Mouse (Mus musculus) gastrocnemius, postnatal 36 days (tissue): ENCODE measurements around the gene Itgb4. TPM values are rescaled to one million over a fixed set of nuclear protein-coding genes. Genes with fewer than 3 reads are reported as not detected.
"Not testable (repeated sequence)": the region's sequence is repeated elsewhere in the genome, so short reads cannot be mapped to it uniquely, and the experiment has no call there.

Source experiments
- DNase-seq, 2 experiments: peaks; one replicate each; pipeline ENCODE4 v3.0.0; 2022
- intact Hi-C: fragments of 180-260 bp; cut with DNase I; formaldehyde crosslinking; loops from one replicate; pipeline ENCODE4 v1.15.1; 2025
- total RNA-seq, 2 experiments: library from RNA; stranded (reverse); gene quantifications; 2 replicates each; pipeline ENCODE4 v1.2.3; 2021

The Itgb4 gene
- total RNA-seq, 2 experiments from 2014 or later: 1.9 to 3.3 TPM

DNA sequence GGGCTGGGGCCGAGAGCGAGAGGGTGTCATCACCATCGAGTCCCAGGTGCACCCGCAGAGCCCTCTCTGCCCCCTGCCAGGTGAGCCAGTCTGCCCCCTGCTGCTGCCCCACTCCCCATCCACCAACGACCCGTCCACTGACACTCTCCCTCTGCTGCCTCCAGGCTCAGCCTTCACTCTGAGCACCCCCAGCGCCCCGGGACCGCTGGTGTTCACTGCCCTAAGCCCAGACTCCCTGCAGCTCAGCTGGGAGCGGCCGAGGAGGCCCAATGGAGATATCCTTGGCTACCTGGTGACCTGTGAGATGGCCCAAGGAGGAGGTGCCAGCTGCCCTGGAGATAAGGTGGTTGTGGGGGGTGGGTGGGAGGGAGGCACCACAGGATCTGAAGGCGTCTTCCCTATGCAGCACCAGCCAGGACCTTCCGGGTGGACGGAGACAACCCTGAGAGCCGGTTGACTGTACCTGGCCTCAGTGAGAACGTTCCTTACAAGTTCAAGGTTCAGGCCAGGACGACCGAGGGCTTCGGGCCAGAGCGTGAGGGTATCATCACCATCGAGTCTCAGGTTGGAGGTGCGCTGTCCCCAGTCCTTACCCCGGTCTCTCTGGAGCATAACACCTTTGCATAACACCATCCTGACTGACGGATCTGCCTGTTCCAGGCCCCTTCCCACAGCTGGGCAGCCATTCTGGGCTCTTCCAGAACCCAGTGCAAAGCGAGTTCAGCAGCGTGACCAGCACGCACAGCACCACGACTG lies 32.8 kb downstream of the Itgb4 start:
- DNase-seq: no peak
- intact Hi-C loops: no loop called here

- DNase-seq: no peak
- intact Hi-C loops: no loop called here
These were observed 33.9 kb downstream of the Itgb4 start for GRCm38 (mm10) chr11:116008411-116008810.

GRCm38 (mm10) chr11:116008832-116009375 lies 34.4 kb downstream of the Itgb4 start:
- intact Hi-C loops: no loop called here
- DNase-seq: no peak

GRCm38 (mm10) chr11:116009661-116010060 lies 35.2 kb downstream of the Itgb4 start:
- no peak for DNase-seq
- intact Hi-C loops: no loop called here

- intact Hi-C loops: no loop called here
These were observed 35.6 kb downstream of the Itgb4 start for GRCm38 (mm10) chr11:116010146-116010545.

DNA sequence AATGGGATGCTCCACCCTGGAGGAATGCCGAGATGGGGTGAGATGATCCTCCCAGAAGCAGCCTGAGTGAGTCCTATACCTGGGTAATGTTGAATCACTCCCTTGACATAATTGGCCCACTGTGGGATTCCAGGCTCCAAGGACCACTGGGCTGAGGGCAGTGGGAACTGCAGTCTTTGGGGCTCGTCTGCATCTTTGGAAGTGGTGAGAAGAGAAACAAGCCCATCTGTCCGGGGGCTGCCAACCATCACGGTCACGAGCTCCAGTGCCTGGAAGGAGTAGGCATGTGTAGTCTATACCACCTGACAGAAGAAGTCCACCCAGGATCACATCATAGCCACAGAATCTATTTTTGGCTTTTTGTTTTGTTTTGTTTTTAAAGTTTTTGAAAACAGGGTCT lies 36.4 kb downstream of the Itgb4 start:
- intact Hi-C loops: no loop called here

More at GRCm38 (mm10) chr11:116010146-116010545, 35.6 kb downstream of the Itgb4 start:
- DNase-seq: no peak

DNA sequence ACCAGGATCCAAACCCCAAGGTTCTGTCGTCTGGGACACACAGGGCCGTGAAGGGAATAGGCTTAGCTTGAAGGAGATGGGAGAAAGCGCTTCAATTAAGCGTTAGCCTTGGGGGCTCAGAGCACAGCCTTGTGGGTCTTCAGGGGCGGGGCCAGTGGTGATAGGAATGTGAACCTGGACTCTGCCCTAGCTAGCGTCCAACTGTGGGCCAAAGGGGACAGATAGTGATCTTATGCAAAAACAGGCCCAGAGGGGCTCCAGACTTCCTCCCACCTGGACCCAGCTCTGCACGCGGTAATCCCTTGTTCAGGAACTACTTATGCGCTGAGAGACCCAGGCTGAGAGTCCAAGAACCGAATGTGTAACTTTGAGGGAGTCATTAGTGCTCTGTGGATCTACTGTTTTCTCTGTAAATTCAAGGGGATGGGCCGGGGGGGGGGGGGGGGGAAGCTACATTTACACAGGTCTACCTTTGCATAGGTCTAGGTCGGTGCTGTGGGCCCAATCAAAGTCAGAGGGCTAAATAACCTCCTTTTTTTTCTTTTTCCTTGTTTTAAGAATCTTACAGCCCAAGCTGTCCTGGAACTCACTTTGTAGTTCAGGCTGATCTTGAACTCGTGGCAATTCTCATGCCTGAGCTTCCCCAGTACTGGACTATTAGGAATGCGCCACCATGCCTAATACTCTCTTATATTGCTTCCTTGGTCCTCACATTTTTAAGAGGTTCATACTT lies 37.2 kb downstream of the Itgb4 start:
- DNase-seq: no peak
- intact Hi-C loops: no loop called here

More for the DNA sequence above, 36.4 kb downstream of the Itgb4 start:
- no peak for DNase-seq

GRCm38 (mm10) chr11:116012262-116012947 lies 37.9 kb downstream of the Itgb4 start, which contains the start of gene Galk1:
Gene Galk1, minus strand, starts transcription at chr11:116012719.
- DNase-seq: peak; percentile 81 to 85
- intact Hi-C loops: no loop called here

- intact Hi-C loops: no loop called here
- no peak for DNase-seq
These were observed 40.3 kb downstream of the Itgb4 start for GRCm38 (mm10) chr11:116014821-116015220.

GRCm38 (mm10) chr11:116018106-116018505 lies 43.6 kb downstream of the Itgb4 start:
- intact Hi-C loops: no loop called here

DNA sequence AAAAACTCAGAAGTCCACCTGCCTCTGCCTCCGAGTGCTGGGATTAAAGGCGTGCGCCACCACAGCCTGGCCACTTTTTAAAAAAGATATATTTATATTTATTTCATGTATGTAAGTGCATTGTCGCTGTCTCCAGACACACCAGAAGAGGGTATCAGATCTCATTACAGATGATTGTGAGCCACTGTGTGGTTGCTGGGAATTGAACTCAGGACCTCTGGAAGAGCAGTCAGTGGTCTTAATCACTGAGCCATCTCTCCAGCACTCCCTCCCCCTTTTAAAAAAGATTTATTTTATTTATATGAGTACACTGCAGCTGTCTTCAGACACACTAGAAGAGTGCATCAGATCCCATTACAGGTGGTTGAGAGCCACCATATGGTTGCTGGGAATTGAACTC lies 44.4 kb downstream of the Itgb4 start:
- DNase-seq, intact Hi-C loops: not testable (repeated sequence)

More at GRCm38 (mm10) chr11:116018106-116018505, 43.6 kb downstream of the Itgb4 start:
- peak in 1 of 2 experiments; percentile 31 for DNase-seq

- no peak for DNase-seq
- intact Hi-C loops: no loop called here
These were observed 44.9 kb downstream of the Itgb4 start for GRCm38 (mm10) chr11:116019360-116019791.

GRCm38 (mm10) chr11:116019976-116020411 lies 45.5 kb downstream of the Itgb4 start:
- DNase-seq: no peak
- intact Hi-C loops: no loop called here

- intact Hi-C loops: no loop called here
- no peak for DNase-seq
These were observed 46.0 kb downstream of the Itgb4 start for GRCm38 (mm10) chr11:116020519-116020922.

DNA sequence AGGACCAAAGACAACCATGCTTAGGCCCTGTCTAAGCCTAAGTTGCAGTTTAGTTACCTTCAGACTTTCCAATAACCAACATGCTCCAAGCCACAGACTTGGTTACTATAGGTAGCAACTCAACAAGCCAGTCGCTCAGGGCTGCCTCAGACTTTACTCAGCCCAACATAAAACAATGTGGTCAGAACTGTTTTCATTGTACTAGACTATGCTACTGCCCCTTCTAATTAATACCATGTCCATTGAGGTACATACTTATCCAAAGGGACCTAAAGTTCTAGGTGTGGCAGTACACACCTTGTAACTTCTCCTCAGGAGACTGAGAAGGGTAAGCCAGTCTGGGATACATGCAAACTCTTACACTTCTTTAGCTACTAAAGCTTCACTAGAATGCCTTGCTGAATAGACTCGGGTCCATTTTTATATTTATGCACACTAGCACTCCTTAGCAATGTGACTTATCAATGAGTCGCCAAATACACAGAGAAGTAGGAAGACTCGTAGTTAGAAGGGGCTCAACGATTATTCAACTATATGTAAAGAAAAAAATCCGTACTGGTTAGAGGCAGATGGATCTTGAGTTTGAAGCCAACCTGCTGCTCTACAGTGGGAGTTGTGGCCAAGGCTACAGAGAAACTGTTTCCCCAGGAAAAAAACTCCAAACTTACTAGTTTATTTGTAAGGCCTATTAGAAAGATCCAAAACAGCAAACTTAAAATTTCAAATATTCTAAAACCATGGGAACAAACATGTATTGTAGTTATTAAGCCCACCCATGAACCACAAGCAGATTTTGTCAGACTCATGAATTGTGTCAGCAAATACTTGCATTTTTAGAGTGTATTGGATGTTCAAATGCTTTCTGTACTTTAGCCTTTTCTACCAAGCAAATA lies 47.1 kb downstream of the Itgb4 start:
- DNase-seq: no peak
- intact Hi-C loops: no loop called here

- intact Hi-C loops: no loop called here
These were observed 47.8 kb downstream of the Itgb4 start for GRCm38 (mm10) chr11:116022256-116022780.

DNA sequence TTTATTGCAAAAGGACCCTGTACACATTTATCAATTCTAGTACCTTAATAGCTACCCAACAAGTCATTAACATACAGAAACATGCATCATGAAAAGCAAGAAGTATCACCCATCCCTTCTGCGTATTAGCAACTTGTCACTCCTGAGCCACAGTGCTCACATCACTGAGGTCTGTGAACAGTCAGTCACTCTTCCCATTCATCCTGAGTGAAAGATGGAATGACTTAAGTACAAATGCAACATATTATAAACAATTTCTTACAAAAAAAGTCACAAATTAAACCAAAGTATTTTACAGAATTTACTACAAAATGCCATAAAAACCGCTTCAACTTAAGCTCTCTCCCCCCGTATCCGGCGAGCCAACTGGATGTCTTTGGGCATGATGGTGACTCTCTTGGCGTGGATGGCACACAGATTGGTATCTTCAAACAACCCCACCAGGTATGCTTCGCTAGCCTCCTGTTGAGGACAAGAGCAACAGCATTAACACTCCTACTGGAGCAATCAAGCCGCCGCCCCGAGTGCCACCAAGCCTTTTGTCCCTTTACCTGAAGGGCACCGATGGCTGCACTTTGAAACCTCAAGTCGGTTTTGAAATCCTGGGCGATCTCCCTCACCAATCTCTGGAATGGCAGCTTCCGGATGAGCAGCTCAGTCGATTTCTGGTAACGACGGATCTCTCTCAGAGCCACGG lies 48.7 kb downstream of the Itgb4 start:
- DNase-seq, intact Hi-C loops: not testable (repeated sequence)

More at GRCm38 (mm10) chr11:116022256-116022780, 47.8 kb downstream of the Itgb4 start:
- DNase-seq: no peak

GRCm38 (mm10) chr11:116023771-116024355 lies 49.4 kb downstream of the Itgb4 start:
- DNase-seq: peak in 1 of 2 experiments; percentile 73
- intact Hi-C loops: no loop called here
